Mouse (Mus musculus) inflammation-experienced regulatory T-cells, adult 6 months (primary cell): ENCODE data around the gene Hoxa4. TPM values are rescaled to one million over a fixed set of nuclear protein-coding genes. Genes with fewer than 3 reads are reported as not detected.

Experiments
- ATAC-seq: one replicate; pipeline ENCODE4 v1.8.0; 2017
- polyA plus RNA-seq, 3 experiments: library from polyadenylated mRNA; unstranded; fragments of 100-300 nt; shearing (Covaris generic); gene quantifications; one replicate each; pipeline ENCODE4 v1.2.1; 2017

The Hoxa4 gene
- polyA plus RNA-seq, 3 experiments from 2014 or later: not detected

- ATAC-seq: no peak
Observed at GRCm38 (mm10) chr6:52164051-52164625, 27.4 kb downstream of the Hoxa4 start.

- ATAC-seq: no peak
Observed at GRCm38 (mm10) chr6:52163366-52164031, 28.1 kb downstream of the Hoxa4 start.

GRCm38 (mm10) chr6:52162611-52163365 lies 28.8 kb downstream of the Hoxa4 start:
- ATAC-seq: no peak

GRCm38 (mm10) chr6:52162093-52162380 lies 29.5 kb downstream of the Hoxa4 start:
- ATAC-seq: no peak

GRCm38 (mm10) chr6:52161336-52162092 lies 30.0 kb downstream of the Hoxa4 start:
- ATAC-seq: no peak

- no peak for ATAC-seq
Observed at GRCm38 (mm10) chr6:52160511-52161335, 30.8 kb downstream of the Hoxa4 start.

- ATAC-seq: no peak
Observed at GRCm38 (mm10) chr6:52159979-52160378, 31.6 kb downstream of the Hoxa4 start.

GRCm38 (mm10) chr6:52159164-52159761 lies 32.3 kb downstream of the Hoxa4 start:
- no peak for ATAC-seq

- peak; percentile 76 for ATAC-seq
Observed at GRCm38 (mm10) chr6:52158276-52159051, 33.1 kb downstream of the Hoxa4 start, which contains the start of gene Hoxa1. Hoxa1 (minus strand) TSS chr6:52158317.

GRCm38 (mm10) chr6:52157466-52158275 lies 33.9 kb downstream of the Hoxa4 start:
- ATAC-seq: no peak

- ATAC-seq: no peak
Observed at GRCm38 (mm10) chr6:52156551-52157200, 34.9 kb downstream of the Hoxa4 start.

- no peak for ATAC-seq
Observed at GRCm38 (mm10) chr6:52155471-52155870, 36.1 kb downstream of the Hoxa4 start.

- no peak for ATAC-seq
Observed at GRCm38 (mm10) chr6:52154044-52154443, 37.5 kb downstream of the Hoxa4 start.

- ATAC-seq: no peak
Observed at GRCm38 (mm10) chr6:52153270-52153669, 38.3 kb downstream of the Hoxa4 start.

- no peak for ATAC-seq
Observed at GRCm38 (mm10) chr6:52152226-52153193, 39.0 kb downstream of the Hoxa4 start.

- ATAC-seq: no peak
Observed at GRCm38 (mm10) chr6:52151571-52151970, 40.0 kb downstream of the Hoxa4 start.

- no peak for ATAC-seq
Observed at GRCm38 (mm10) chr6:52150401-52150966, 41.1 kb downstream of the Hoxa4 start.
